Comparison of ENCODE assay signal across 13 mouse cellular contexts in the genomic region with DNA sequence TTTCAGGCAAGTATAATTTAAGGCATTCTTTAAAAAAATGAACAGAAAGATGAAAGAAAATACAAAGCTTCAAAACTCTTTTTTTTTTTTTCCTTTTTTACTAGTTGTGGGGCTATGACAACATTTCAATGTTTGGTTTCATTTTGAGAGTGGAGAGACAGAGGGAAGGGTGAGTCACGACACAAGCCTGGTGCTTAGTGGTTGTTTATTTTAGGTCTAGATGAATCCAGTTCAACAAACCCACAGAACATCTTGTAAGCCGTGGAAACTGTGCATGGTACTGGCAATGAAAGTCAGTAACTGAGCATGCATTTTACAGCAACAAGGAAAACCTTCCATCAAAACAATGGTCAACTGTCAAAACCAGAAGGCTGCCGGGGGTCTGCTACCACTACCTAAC. TPM values are rescaled to one million over a fixed set of nuclear protein-coding genes. Genes with fewer than 3 reads are reported as not detected.
DNase-seq lines count a peak whose midpoint lies in the region; ATAC-seq lines count a peak whose summit lies in the region.
"Had no signal": no experiment of that assay in that cellular context is flagged by ENCODE, and none has a peak within 500 bp of the region (broad histone marks: within the 10 kb centered on the region; RNA-seq: fewer than 3 reads in every experiment).

No protein-coding gene starts in this region.

- peak; percentile 100 for ATAC-seq in frontal cortex, adult (ENCODE audit: low TSS enrichment)
- peak; percentile 28 for ATAC-seq in inflammation-experienced regulatory T-cells, adult 6 months
- ATAC-seq: forebrain, embryonic 14.5 days had no signal

- no peak for DNase-seq in frontal cortex, postnatal 14 days (ENCODE audit: low spot score in 2 of 2)
- peak; percentile 7 for DNase-seq in lung, postnatal 14 days
- DNase-seq in lung, postnatal 25 days (ENCODE audit: low spot score), result no peak
- peak; percentile 10 for DNase-seq in right cerebral cortex, postnatal 25 days
- DNase-seq in cerebellum, postnatal 25 days, result no peak
- DNase-seq in adrenal gland, adult (ENCODE audit: inconsistent age in 2 of 2, low spot score in 1 of 2), result no peak
- DNase-seq: adrenal gland, postnatal 36 days; kidney, adult 8-10 months; thymus, postnatal 25 days had no signal

RNA-seq across cellular contexts. Expression of gene Adamts12, which starts 31.0 kb away (rescaled TPM):
- polyA plus RNA-seq in inflammation-experienced regulatory T-cells, adult 6 months (2017; shearing (Covaris generic)), result not detected

RNA-seq across cellular contexts. Expression of gene Rxfp3, which starts 57.8 kb away (rescaled TPM):
- under 1 TPM in 1 of 3 experiments, not detected in 2; 0.11 TPM for polyA plus RNA-seq in inflammation-experienced regulatory T-cells, adult 6 months (2017; shearing (Covaris generic))
- polyA plus RNA-seq: large intestine, adult 2 months had no signal

Comparison
In these comparisons a context has a peak if more than half of its experiments do, and no peak if none do; other contexts are left out.
1. DNase-seq: peak in lung, postnatal 14 days (single experiment) and right cerebral cortex, postnatal 25 days (single experiment); none in frontal cortex, postnatal 14 days (0 of 2), lung, postnatal 25 days (single experiment), cerebellum, postnatal 25 days (0 of 2) and adrenal gland, adult (0 of 2).